ENCODE assay signal across 10 mouse cellular contexts in the genomic region with DNA sequence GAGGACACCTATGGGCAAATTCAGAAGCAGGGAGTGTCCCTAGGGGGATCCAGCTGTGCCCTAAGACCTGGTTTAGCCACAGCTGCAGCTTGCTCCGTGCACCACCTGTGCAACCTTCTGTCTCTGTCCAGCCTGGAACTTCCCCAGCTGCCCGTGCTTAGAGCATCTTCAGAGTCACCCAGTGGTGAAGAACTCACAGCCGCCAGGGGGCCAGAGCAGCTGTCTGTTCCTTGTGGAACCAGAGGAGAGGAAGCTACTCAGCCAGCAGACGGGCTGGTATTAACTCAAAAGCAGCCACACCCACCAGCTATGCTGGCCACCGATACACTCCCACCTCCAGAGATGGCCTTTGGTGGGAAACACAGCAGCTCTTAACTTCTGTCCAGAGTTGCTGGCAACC. TPM values are rescaled to one million over a fixed set of nuclear protein-coding genes. Genes with fewer than 3 reads are reported as not detected.
DNase-seq lines count a peak whose midpoint lies in the region; ATAC-seq and TF ChIP-seq lines count a peak whose summit lies in the region.
"Had no signal": no experiment of that assay in that cellular context is flagged by ENCODE, and none has a peak within 500 bp of the region (broad histone marks: within the 10 kb centered on the region; RNA-seq: fewer than 3 reads in every experiment).

No protein-coding gene starts in this region.

- peaks cover 13% of the 10 kb centered on the region; the same call in 1 of the 2 replicates for H3K27me3 ChIP-seq in kidney, postnatal 0 days (ENCODE audit: insufficient read depth, low read length)

- TF ChIP-seq POLR2A in bone marrow, adult 2 months (IDR thresholded peaks at IDR 0.05; ENCODE audit: borderline replicate concordance, control insufficient read depth, low read depth, low read length), result no peak

- no peak for ATAC-seq in kidney, postnatal 0 days (replicated peaks; ENCODE audit: low FRiP score, low read depth)
- no peak for ATAC-seq in erythroblast, adult 5-6 weeks (replicated peaks; ENCODE audit: low FRiP score, poor library complexity, severe bottlenecking)

- peak; percentile 52 for TF ChIP-seq CTCF in kidney, postnatal 0 days (IDR thresholded peaks at IDR 0.05; ENCODE audit: low read depth)
- TF ChIP-seq CTCF in bone marrow, adult 2 months (IDR thresholded peaks at IDR 0.05; ENCODE audit: control insufficient read depth, insufficient read depth, low read length), result peak; percentile 23; the same call in 1 of the 2 replicates

- H3K4me3 ChIP-seq in kidney, postnatal 0 days (replicated peaks; ENCODE audit: low read depth, low read length), result no peak overlapping the region
- H3K4me3 ChIP-seq in bone marrow, adult 2 months (replicated peaks; ENCODE audit: control insufficient read depth, low read depth, low read length), result no peak overlapping the region
- H3K4me3 ChIP-seq: lung, embryonic 15.5 days had no signal

- H3K27ac ChIP-seq in kidney, postnatal 0 days, result no peak overlapping the region
- no peak overlapping the region for H3K27ac ChIP-seq in bone marrow, adult 2 months (ENCODE audit: control insufficient read depth, insufficient read depth, low read depth, low read length, poor library complexity)
- H3K27ac ChIP-seq: lung, embryonic 15.5 days had no signal

- H3K4me2 ChIP-seq in kidney, postnatal 0 days (ENCODE audit: low read length), result no peak overlapping the region
- H3K4me2 ChIP-seq: lung, embryonic 15.5 days had no signal

- H3K36me3 ChIP-seq in kidney, postnatal 0 days (ENCODE audit: insufficient read depth, low read length), result no peaks in the 10 kb centered on the region
- H3K36me3 ChIP-seq: lung, embryonic 15.5 days had no signal

- no peak overlapping the region for H3K9ac ChIP-seq in kidney, postnatal 0 days (ENCODE audit: low read depth, low read length)
- H3K9ac ChIP-seq: lung, embryonic 15.5 days had no signal

- no peaks in the 10 kb centered on the region for H3K9me3 ChIP-seq in kidney, postnatal 0 days (replicated peaks; ENCODE audit: low read length)
- H3K9me3 ChIP-seq: lung, embryonic 15.5 days had no signal

- H3K4me1 ChIP-seq in kidney, postnatal 0 days (replicated peaks; ENCODE audit: insufficient read depth, low read length), result no peaks in the 10 kb centered on the region
- no peaks in the 10 kb centered on the region for H3K4me1 ChIP-seq in bone marrow, adult 2 months (ENCODE audit: control insufficient read depth, insufficient read depth, low read length)

- WGBS in kidney, postnatal 0 days, result 22% methylated on average over 5 of the region's 5 CpGs
- WGBS in bone marrow, adult 2 months, result 24% methylated on average over 5 of the region's 5 CpGs

- DNase-seq in kidney, postnatal 0 days (ENCODE audit: low spot score), result peak; percentile 65
- no peak for DNase-seq in kidney, adult 8-10 months
- peak; percentile 44 for DNase-seq in ES-CJ7 (ENCODE audit: low read depth, low spot score)
- DNase-seq in lung, postnatal 4 days, result peak; percentile 47 to 48
- no peak for DNase-seq in neural tube, embryonic 10.5 days (ENCODE audit: extremely low spot score, low spot score)
- DNase-seq in layer of hippocampus, adult 18-20 months (ENCODE audit: low spot score in 2 of 2), result no peak
- DNase-seq: adrenal gland, adult 2 months had no signal

RNA-seq across cellular contexts. Expression of a gene that starts 2.9 kb away (rescaled TPM):
- 8.3 and 9.7 TPM in 2 replicates for polyA plus RNA-seq in kidney, postnatal 0 days (2015; fragmentation: Nextera tagmentation; extraction: Ambion mirVana)
- polyA plus RNA-seq in bone marrow, adult 2 months (2011; ENCODE audit: insufficient read depth, insufficient read length, low replicate concordance, missing spikeins), result 1.6 TPM in 1 of 2 replicates, not detected in the other
- not detected in 2 replicates for total RNA-seq in erythroblast, adult 5-6 weeks (2015; ENCODE audit: low replicate concordance)
- not detected in 2 replicates for total RNA-seq in erythroblast, adult 5-6 weeks (2017; ENCODE audit: low replicate concordance)
- total RNA-seq in layer of hippocampus, adult 18-20 months (2021), result 1 to 10 TPM; 7.2 to 9.3 TPM

RNA-seq across cellular contexts. Expression of a gene that starts 23.0 kb away (rescaled TPM):
- 27.2 and 27.5 TPM in 2 replicates for polyA plus RNA-seq in kidney, postnatal 0 days (2015; fragmentation: Nextera tagmentation; extraction: Ambion mirVana)
- polyA plus RNA-seq in bone marrow, adult 2 months (2011; ENCODE audit: insufficient read depth, insufficient read length, low replicate concordance, missing spikeins), result 7.2 and 10.8 TPM in 2 replicates
- 1.5 and 4.2 TPM in 2 replicates for total RNA-seq in erythroblast, adult 5-6 weeks (2015; ENCODE audit: low replicate concordance)
- total RNA-seq in erythroblast, adult 5-6 weeks (2017; ENCODE audit: low replicate concordance), result 1.5 and 1.7 TPM in 2 replicates
- 10 to 100 TPM; 19.2 to 21.7 TPM for total RNA-seq in layer of hippocampus, adult 18-20 months (2021)

RNA-seq across cellular contexts. Expression of a gene that starts 33.4 kb away (rescaled TPM):
- 3.2 and 4.3 TPM in 2 replicates for polyA plus RNA-seq in kidney, postnatal 0 days (2015; fragmentation: Nextera tagmentation; extraction: Ambion mirVana)
- polyA plus RNA-seq in bone marrow, adult 2 months (2011; ENCODE audit: insufficient read depth, insufficient read length, low replicate concordance, missing spikeins), result 0.27 TPM in 1 of 2 replicates, not detected in the other
- total RNA-seq in erythroblast, adult 5-6 weeks (2015; ENCODE audit: low replicate concordance), result not detected in 2 replicates
- 0.28 TPM in 1 of 2 replicates, not detected in the other for total RNA-seq in erythroblast, adult 5-6 weeks (2017; ENCODE audit: low replicate concordance)
- total RNA-seq in layer of hippocampus, adult 18-20 months (2021), result 1 to 10 TPM in 1 of 2 experiments, under 1 TPM in 1; 0.99 to 1.5 TPM

Comparison
In these comparisons a context has a peak if more than half of its experiments do, and no peak if none do; other contexts are left out.
1. DNase-seq: peak in kidney, postnatal 0 days (single experiment), ES-CJ7 (single experiment) and lung, postnatal 4 days (2 of 2); none in kidney, adult 8-10 months (0 of 2), neural tube, embryonic 10.5 days (single experiment) and layer of hippocampus, adult 18-20 months (0 of 2).
2. RNA of a gene that starts 2.9 kb away (total RNA-seq): 7.2 to 9.3 TPM in layer of hippocampus, adult 18-20 months; not detected in erythroblast, adult 5-6 weeks; every median in the first group is over 4 times any median in the second.